Mouse (Mus musculus) heart, postnatal 36 days (tissue): ENCODE results near the gene Trim80. TPM values are rescaled to one million over a fixed set of nuclear protein-coding genes. Genes with fewer than 3 reads are reported as not detected.
"Not testable (repeated sequence)": the region's sequence is repeated elsewhere in the genome, so short reads cannot be mapped to it uniquely, and the experiment has no call there.

Experiments used
- DNase-seq, 2 experiments: peaks; one replicate each; pipeline ENCODE4 v3.0.0; 2021 to 2022
- intact Hi-C: fragments of 180-260 bp; cut with DNase I; formaldehyde crosslinking; loops from one replicate; pipeline ENCODE4 v1.15.1; 2025
- total RNA-seq, 2 experiments: library from RNA; stranded (reverse); gene quantifications; 2 replicates each; pipeline ENCODE4 v1.2.3; 2021

The Trim80 gene
- total RNA-seq, 2 experiments from 2014 or later, result not detected

DNA sequence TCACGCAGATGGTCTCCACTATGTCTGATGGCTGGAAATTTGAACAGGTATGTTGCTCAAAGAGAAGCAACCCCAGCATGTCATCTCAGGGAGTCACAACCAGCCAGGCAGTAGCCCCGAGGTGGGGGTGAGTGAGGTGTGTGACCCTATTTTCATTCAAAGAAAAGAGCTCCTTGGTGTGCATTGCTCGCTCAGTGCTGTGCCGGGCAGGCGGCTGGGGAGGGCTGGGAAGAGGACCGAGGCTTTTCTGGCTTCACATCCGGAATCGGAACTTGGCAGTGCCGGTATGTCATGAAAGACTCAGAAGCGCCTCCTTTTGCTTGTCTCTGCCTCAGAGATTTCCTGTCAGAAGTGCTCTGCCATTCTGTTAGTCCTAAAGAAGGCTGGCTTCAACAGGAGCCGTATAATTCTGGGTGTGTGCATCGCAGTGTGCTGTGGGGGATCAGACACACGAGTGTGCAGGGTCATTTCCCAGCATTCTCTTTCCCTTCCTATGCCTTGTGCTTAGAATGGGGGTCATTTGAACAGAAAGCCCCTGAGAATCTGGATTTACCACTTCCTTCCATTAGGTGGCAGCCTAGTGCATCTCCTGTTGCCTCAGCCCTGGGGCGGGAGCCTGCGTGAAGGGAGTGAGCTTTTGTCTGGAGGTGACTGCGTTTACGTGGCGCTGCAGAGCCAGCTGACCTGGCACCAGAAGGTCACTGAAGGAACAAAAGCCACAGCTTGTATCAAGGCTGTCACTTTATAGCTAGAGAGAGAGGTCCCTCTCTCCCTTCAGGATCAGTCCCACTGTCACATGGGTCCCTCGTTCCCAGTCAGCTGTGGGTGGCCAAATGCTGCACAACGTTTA is 12.6 kb upstream of the Trim80 start:
- peak; percentile 60 to 75 for DNase-seq
- intact Hi-C loops, result loop anchor here (1.0 to 5.0 kb wide), 2 partner anchors 46 to 70 kb away; no protein-coding TSS in a partner anchor

DNA sequence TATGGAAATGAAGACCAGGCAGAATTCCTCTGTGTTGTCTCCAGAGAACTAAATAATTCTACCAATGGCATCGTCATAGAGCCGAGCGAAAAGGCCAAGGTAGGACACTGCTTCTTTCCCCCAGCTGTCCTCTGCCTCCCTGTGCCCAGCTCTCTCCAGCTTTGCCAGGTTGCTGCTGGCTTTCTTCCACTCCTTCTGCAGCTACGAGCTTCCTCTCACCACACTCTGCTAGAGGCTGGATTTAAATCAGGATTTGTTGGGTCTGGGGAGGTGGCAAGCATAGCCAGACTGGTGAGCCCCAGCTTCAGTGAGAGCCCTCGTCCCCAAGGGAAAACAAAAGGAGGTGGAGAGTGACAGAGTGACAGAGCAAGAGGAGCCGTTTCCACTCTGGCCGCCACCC is 11.0 kb upstream of the Trim80 start:
- intact Hi-C loops, result loop anchor here (5.0 kb wide), 1 partner anchor 72 kb away; no protein-coding TSS in a partner anchor

DNA sequence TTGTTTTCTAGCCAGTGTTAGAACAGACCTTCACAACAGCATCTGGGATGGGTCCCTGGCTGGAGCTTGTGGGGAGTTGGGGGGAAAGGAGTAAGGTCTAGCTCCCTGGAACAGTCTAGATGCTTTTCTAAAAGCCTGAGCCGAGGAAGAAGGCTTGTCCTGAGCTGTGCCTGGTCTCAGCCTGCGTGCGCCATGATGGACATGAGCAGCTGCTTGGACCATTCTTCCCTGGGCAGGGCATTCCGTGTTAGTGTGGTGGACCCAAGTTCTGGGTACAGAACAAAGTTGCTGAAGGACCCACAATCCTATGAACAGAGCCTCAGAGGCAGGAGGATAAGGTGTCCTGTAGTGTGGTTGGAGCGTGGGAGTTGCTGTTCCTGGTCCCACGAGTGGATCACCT is 9.8 kb upstream of the Trim80 start:
- intact Hi-C loops, result no loop called here
- no peak for DNase-seq

More for the DNA sequence above, 11.0 kb upstream of the Trim80 start:
- DNase-seq, result no peak

DNA sequence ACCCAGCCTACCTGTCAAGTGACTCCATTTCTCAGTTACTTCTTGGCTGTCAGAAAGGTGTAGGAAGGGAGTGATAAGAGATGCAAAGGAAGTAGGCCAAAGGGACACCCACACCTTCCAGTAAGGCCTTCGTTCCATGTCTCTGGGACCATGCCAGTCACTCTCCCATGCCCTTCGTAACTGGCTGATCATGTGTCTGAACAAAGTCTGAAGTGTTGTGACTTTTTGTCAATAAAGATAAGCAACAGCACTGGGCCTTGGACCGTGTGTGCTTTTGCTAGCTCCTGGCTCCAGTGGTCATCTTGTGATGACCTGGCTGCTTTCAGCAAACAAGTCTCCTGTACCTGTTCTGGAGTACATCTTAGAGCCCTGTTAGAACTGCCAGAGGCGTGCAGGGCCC is 7.5 kb upstream of the Trim80 start:
- DNase-seq, result no peak
- intact Hi-C loops, result no loop called here

DNA sequence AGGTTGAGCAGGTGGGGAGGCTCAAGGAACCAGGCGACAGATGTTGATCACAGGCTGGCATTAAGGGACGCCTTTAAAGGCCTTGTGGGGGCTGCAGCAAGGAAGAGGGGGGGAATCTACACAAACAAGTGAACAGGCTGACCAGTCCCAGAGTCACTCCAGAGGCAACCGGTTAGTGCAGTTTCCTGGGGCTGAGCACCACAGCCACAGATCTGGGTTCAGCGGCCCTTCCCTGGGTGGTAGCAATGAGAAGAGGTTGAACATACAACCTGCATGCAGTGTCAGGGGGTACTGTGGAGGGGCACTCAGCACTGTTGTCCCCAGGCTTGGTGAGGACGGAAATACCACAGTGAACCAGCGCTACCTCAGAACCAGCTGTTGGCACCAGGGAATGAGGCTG is 7.0 kb upstream of the Trim80 start:
- intact Hi-C loops, result no loop called here
- DNase-seq, result no peak

DNA sequence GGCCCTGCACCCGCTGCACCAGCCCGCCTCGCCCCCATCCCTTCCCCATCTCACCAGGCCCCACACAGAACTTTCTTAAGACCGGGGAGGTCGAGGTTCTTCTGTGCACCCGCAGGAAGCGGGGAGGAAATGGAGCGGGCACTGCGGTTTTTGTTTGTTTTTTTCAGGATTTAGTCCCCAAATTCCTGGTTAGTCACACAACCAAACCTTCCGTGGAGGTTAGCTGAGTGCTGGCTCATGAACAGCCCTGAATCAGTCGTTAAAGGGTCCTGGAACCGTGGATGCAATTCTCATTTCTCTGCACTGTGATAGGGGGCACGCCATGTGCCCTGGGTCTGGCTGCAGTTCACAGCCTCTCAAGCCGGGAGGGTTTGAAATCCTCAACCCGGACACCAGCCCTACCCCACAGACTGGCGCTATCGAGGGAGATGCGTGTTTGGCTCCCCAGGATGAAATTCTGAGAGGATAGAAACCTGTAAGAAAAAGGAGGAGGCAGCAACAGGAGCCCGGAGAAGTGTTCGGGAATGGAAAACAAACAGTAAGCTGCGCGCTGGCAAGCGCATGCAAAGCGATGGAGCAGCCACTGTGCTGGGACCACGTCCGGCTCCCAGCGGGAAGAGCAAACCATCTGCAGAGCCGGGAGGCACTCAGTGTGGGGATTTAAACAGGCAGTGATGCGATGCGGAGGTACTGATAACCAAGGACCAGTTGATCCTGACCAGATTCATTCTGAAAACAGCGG is 4.6 kb upstream of the Trim80 start:
- intact Hi-C loops, result no loop called here
- DNase-seq, result peak in 1 of 2 experiments; percentile 37

DNA sequence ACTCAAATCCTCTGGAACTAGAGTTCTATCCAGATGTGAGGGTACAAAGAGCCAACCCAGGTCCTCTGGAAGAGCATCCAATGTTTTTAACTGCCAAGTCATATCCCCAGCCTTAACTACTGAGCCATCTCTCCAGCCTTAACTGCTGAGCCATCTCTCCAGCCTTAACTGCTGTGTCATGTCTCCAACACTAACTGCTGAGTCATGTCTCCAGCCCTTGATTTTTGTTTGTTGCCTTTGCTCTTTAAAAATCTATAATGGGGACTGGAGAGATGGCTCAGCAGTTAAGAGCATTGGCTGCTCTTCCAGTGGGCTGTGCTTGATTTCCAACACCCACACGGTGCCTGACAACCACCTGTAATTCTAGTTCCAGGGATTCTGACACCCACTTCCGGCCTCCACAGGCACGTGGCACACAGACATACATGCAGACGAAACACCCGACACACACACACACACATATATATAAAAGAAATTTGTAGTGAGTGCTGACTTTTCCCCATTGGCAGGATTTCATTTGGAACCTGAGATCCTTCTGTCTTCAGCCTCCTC is 2.7 kb upstream of the Trim80 start:
- DNase-seq, result no peak
- intact Hi-C loops, result no loop called here

DNA sequence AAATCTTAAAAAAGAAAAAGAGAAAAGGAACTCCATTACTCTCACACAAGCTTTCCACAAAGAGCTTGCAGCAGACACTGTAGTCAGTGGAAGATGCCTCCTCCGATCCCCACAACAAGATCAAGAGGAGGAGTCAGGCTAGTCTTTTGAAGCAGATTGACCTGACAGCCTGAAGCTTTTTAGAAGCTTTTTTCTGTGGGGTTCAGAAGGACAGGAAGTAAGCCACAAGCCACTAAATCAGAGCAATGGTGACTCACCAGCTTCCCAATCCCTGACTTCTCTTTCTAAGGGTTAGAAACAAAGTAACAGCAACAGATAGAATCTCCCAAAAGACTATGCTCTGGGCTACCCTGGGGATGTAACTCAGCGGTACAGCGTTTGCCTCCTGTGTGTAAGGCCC is 1.0 kb upstream of the Trim80 start:
- DNase-seq, result no peak
- intact Hi-C loops, result no loop called here

DNA sequence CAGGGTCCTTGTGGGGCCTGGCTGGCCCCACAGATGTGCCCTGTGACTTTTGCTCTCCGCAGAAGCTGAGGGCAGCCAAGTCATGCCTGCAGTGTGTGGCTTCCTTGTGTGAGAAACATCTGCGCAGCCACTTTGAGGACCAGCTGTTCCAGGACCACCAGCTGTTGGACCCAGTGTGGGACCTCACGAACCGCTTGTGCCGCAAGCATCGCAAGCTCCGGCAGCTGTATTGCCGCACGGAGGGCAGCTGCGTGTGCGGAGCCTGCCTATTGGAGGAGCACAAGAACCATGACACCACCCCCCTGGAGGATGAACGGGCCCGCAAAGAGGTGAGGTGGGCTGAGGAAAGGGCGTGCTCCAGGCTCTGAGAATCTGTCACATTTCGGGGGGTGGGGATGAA is 1.1 kb downstream of the Trim80 start:
- intact Hi-C loops, result no loop called here

DNA sequence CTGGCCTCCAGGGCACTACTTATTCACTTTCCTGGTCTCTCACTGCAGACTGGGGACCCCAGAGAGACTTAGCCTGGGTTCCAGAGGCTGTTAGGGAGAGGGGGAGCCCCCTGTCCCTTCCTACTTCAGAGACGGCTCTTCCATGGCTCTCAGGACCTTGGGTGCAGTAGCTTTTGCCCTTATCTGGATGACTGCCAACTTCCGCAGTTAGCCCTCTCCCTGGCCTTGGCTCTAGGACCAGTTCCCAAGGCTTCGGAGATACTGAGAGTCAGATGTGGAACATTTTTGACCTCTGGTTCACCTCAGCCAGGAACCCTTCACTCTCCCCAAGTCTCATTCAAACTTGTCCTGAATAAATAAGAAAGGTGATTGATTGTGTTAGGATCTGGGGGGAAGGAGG is 6.6 kb downstream of the Trim80 start:
- peak in 1 of 2 experiments; percentile 29 for DNase-seq
- intact Hi-C loops, result no loop called here

More for the DNA sequence above, 1.1 kb downstream of the Trim80 start:
- no peak for DNase-seq

DNA sequence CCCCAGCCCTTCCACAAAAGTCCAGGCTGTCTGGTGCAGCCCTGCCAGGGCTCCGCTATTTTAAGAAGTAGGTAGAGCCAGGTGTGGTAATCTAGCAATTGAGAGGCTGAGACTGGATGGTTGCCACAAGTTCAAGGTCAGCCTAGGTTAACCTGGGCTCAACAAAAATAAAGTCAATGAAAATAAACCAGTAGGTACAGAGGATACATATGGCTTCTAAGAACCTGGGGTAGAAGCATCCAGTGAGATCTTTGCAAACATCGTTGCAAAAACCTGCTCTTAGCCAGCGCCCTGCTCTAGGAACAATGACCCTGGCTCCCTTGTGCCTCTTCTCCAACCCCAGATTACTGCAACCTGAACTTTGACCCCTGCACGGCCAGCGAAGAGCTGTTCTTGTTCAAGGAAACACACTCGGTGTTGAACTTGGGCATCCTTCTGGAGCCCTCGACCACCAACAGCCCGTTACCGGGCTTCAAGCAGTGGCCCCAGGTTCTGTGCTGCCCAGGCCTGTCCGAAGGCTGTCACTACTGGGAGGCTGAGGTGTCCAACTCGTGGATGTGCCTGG is 7.1 kb downstream of the Trim80 start:
- DNase-seq, result no peak
- intact Hi-C loops, result no loop called here

DNA sequence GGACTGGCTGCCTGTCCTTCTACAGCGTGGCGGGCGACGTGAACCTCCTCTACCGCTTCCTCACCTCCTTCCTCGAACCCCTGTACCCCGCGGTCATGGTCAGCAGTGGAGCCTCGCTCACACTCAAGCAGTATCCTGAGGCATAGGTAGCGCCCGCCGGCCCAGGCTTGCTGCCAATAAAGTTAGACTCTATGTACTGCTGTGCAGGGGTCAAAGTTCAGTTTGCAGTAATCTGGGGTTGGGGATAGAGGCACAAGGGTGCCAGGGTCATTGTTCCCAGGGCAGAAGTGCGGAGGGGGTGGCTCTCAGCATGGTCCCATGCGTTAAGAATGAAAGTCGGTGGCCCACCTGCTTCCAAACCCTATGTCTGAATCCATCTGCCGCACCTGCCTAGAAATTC is 7.7 kb downstream of the Trim80 start:
- no peak for DNase-seq
- intact Hi-C loops, result no loop called here

DNA sequence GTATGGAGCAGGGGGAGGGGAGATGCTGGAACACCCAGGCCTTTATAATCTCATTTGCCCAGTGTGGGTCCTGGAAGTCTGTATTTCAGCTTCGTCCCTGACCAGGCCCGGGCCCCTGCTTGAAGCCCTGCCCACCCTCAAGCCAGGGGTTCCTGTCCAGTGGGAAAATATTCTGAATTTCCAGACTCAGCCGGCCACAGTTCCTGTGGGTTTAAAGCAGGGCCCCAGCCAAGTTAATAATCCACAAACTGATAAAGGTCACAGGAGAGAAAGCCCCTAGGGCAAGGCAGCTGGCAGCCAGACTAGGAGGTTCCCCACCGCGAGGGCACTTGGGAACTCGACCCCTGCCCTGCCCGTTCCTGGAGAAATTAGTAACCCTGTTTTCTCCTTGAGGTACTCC is 8.7 kb downstream of the Trim80 start:
- intact Hi-C loops, result no loop called here
- no peak for DNase-seq

DNA sequence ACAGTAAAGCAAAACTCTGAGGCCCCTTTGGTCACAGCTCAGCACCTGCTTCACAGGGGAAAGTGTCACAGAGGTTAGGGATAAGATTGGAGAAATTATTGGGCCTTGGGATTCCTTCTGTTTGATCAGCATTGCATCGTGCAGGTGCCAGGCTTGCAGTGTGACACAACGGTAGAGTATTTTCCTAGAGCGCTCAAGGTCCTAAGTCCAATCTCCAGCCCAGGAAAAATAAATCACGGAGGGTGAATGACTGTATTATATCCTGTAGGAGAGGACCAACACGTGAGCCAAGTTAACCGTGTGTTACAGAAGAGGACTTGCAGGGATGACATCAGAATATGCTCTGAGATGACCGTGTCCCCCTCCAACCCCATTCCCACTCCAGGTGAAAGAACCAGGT is 9.8 kb downstream of the Trim80 start:
- intact Hi-C loops, result no loop called here
- no peak for DNase-seq

DNA sequence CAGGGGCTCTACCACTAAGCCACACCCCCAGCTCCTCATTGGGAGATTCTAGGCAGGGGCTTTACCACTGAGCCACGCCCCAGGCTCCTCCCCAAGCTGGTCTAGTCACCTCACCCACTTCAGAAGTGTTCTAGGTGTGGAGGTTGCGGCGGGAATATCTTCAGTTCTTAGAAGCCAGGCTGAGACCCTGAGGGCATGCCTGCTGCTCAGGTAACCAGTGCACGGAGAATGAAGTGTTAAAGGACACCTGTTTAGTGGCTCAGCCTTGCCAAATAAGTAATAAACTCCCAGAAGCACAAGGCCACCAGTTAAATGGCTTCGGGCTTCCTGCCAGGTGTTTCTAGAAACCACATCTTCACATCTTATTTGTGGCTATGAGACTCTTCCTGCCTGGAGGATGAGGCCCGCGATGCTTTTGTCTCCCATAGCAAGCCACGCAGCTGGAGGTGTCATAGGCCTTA is 11.5 kb downstream of the Trim80 start:
- intact Hi-C loops, result no loop called here
- DNase-seq, result no peak

DNA sequence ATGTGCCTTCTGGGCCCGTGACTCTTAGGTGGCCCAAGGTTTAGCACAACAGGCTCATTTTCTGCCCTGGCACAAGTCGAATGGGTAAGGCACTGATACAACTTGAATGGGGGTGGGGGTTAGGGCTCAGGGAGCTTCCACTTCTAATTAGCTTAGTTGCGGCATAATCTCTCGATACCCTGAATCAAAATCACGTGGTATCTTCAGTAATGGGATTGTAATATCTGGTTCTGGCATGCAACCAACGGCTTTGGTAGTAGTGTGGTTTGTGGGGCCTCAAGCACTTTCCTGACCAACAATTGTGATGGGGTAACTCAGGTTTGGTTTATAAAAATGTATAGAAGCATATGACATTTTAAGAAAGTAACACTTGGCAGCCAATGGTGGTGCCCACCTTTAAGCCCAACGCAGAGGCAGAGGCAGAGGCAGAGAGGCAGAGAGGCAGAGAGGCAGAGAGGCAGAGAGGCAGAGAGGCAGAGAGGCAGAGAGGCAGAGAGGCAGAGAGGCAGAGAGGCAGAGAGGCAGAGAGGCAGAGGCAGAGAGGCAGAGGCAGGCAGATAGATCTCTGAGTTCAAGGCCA is 12.0 kb downstream of the Trim80 start:
- no peak for DNase-seq
- intact Hi-C loops, result no loop called here

DNA sequence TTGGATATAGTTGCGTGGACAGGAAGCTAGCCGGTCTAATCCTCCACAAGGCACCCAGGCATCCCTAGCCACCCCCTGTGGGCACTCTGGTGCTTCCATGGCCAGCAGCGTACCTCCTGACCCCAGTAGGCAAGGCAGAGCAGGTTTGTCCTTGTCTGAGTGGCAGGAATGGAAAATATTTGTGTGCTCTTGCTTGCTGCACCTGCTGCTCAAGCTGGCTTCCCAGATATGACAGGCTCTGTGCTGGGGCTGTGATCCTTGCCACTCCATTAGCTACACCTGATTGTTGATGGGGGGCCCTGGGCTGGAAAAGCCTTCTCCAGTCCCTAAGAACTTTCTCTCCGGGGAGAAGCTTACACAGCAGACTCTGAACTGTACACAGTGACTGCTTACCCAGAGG is 13.0 kb downstream of the Trim80 start:
- no peak for DNase-seq
- intact Hi-C loops, result no loop called here

DNA sequence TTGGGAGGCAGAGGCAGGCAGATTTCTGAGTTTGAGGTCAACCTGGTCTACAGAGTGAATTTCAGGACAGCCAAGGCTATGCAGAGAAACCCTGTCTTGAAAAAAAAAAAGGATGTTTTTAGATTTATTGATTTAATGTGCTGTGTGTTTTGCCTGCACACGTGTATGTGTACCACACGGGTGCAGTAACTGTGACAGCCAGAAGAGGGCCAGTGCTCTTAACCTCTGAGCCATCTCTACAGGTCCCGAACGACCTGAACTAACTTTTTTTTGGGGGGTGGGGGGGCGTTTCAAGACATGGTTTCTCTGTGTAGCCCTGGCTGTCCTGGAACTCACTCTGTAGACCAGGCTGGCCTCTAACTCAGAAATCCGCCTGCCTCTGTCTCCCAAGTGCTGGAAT is 14.5 kb downstream of the Trim80 start:
- intact Hi-C loops, DNase-seq: not testable (repeated sequence)

DNA sequence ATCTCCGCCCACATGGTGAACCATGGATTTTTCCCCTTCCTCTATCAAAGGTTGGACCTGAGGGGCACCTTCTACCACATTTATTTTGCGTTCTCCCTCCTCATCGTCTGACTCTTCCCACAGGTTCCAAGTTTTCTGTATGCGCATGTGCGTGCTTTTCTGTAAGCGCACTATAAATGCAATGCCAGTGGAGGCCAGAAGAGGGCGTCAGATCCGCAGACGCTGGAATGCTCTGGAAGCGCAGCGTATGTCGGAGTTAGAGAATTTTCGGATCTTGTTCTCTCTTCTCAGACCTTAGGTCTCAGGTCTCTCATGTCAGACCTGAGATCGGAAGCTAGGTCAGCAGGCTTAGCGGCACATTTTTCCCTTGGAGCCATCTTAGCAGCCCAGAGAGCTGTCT is 15.3 kb downstream of the Trim80 start:
- DNase-seq, result no peak
- intact Hi-C loops, result no loop called here

DNA sequence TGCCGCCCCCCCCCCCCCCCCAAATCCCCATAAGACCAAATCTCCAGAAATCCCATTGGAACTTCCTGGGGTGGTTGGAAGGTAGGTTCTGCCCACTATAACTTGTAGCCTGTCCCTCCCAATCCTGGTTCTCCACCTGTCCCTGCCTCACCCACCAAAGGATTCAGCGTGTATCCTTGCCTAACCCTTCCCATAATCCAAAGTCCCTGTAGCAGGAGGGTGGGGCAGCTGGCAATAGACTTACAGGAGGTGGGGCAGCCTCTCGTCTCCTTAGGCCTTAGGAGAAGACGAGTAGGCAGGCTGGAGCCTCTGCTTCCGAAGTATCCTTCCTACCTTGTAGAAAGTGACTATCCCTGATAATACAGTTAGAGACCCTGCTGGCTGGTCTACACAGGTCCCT is 15.8 kb downstream of the Trim80 start:
- intact Hi-C loops, result no loop called here
- DNase-seq, result no peak

DNA sequence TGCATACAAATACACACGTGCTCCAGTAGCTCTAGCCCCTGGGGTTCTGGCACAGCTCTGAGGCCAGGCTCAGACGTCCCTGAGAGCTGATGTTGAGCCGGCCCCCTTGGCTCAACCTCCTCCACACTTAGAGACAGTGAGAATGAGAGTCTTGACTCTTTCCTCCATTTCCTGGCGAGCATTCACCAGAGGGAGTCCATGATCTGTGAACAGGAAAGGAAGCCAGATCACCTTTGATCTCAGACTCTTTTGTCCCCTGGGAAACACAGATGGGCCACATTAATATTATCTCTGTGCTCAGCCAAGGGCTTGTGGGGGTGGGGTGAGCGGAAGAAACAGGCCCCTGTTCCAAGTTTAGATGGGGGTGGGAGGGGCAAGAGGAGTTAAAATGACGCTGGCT is 17.1 kb downstream of the Trim80 start:
- intact Hi-C loops, result no loop called here
- no peak for DNase-seq
